Mouse (Mus musculus) lung, embryonic 16.5 days (tissue): ENCODE measurements at regions not wholly inside any gene's neighbourhood (a gene's known extent, or its start where the extent isn't known, plus 50 kb on each side); places are given as distances from the start of the nearest gene placed in this dataset.

Experiments
- ATAC-seq: fragments of 200-750 bp; cut with Nextera tagmentation; 2 replicates; pipeline ENCODE4 v1.8.0; 2017; ENCODE audit warnings: low read depth, mild to moderate bottlenecking, moderate library complexity
- H3K27ac ChIP-seq: fragments of 300-500 bp; sonication (generic); 2 replicates; pipeline ENCODE4 v1.5.1; 2014; ENCODE audit warnings: mild to moderate bottlenecking, control low read depth, low read length
- H3K27me3 ChIP-seq: fragments of 300-500 bp; sonication (generic); 2 replicates; pipeline ENCODE4 v1.6.1; 2014; ENCODE audit warnings: low read depth, low read length, mixed read lengths; ENCODE audit not compliant: control insufficient read depth, insufficient read depth
- H3K36me3 ChIP-seq: fragments of 300-500 bp; sonication (generic); 2 replicates; pipeline ENCODE4 v1.6.1; 2014; ENCODE audit warnings: low read length; ENCODE audit not compliant: control insufficient read depth, insufficient read depth
- H3K4me1 ChIP-seq: fragments of 300-500 bp; sonication (generic); replicated peaks from 2 replicates; pipeline ENCODE4 v1.6.1; 2014; ENCODE audit warnings: low read length, mixed read lengths; ENCODE audit not compliant: control insufficient read depth, insufficient read depth
- H3K4me2 ChIP-seq: fragments of 300-500 bp; sonication (generic); 2 replicates; pipeline ENCODE4 v1.6.1; 2014; ENCODE audit warnings: low read depth, low read length, control low read depth
- H3K4me3 ChIP-seq: fragments of 300-500 bp; sonication (generic); 2 replicates; pipeline ENCODE4 v1.5.1; 2014; ENCODE audit warnings: mild to moderate bottlenecking, low read length, control low read depth
- H3K9ac ChIP-seq: fragments of 300-500 bp; sonication (generic); 2 replicates; pipeline ENCODE4 v1.6.1; 2014; ENCODE audit warnings: low read length, control low read depth
- H3K9me3 ChIP-seq: fragments of 300-500 bp; sonication (generic); 2 replicates; pipeline ENCODE4 v1.6.1; 2016; ENCODE audit warnings: low read length; ENCODE audit not compliant: control insufficient read depth
- WGBS: fragments of 180-500 bp; shearing (Covaris S2); extraction: QIAGEN DNeasy Blood & Tissue Kit; methylation state at CpG from one replicate; pipeline ENCODE4 v1.1.7; 2014; 5-methylcytosine and 5-hydroxymethylcytosine counted together

DNA sequence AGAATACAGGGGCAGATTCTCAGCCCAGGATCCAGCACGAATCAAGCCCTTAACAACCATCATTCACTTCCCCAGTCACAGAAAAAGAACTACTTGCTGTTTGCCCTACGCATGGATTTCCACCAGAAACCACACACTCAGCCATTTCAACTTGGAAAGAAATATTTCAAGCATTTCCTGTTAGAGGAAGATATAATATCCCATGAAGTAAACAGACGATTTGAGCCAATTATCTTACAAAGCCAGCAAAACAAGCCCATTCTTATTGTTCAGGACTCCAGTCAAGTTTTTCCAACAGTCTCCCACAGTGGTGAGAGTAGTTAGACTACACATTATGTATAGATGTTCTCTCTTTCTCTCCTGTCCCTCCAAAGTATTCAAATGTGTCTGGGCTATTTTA is 324.1 kb downstream of the Rnd3 start:
- WGBS: 30% methylated on average over 3 of the region's 3 CpGs
- Histone ChIP-seq H3K4me2 (no peak overlapping the region), H3K4me1 (peaks cover 6% of the 10 kb centered on the region), H3K36me3 (no peaks in the 10 kb centered on the region), H3K9me3 (no peaks in the 10 kb centered on the region), H3K27ac (peak overlapping the region; percentile 86), H3K27me3 (no peaks in the 10 kb centered on the region), H3K9ac (no peak overlapping the region), H3K4me3 (no peak overlapping the region)
- peak; percentile 79 for ATAC-seq

DNA sequence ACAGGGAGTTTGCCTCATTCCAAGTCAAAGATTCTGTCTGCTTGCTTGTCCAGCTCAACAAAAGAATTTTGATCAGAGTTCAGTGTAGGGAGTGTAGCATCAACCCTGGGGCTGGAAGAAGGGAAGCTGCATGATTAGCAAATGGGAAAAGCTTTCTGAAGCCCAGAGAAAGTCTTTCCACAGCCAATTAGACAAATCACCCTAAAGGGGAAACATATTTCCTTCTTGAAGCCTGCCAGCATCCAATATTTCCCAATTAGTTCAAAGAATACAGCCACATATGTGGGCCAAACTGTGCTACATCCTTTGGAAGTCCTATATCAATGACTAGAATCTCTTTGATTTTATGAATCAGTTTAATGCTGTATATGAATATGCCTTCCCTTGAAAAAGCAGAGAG is 326.2 kb downstream of the Rnd3 start:
- H3K27ac ChIP-seq: peak overlapping the region; percentile 60
- no peak overlapping the region for H3K4me3 ChIP-seq
- no peaks in the 10 kb centered on the region for H3K9me3 ChIP-seq
- H3K27me3 ChIP-seq: no peaks in the 10 kb centered on the region
- H3K9ac ChIP-seq: no peak overlapping the region
- peaks cover 6% of the 10 kb centered on the region for H3K4me1 ChIP-seq
- no peak overlapping the region for H3K4me2 ChIP-seq
- no peak for ATAC-seq
- no peaks in the 10 kb centered on the region for H3K36me3 ChIP-seq

DNA sequence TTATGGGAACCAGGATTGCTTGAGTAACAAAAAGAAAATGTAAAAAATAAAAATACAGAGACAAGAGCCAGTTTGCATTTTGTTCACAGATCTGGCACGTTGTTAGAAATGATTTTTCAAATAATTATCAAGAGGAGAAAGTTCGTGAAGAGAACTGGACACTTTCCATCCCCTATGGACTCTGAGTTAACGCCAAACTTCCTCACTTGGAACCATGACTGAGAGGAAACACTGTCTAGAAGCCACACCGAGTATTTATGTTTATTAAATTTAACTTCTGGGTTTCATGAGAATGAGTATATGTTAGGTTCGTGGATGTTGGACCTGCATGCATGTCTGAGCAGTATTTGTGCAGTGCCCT is 329.6 kb downstream of the Rnd3 start:
- no peaks in the 10 kb centered on the region for H3K27me3 ChIP-seq
- peaks cover 6% of the 10 kb centered on the region for H3K4me1 ChIP-seq
- H3K9ac ChIP-seq: no peak overlapping the region
- H3K36me3 ChIP-seq: no peaks in the 10 kb centered on the region
- H3K4me2 ChIP-seq: no peak overlapping the region
- no peaks in the 10 kb centered on the region for H3K9me3 ChIP-seq
- WGBS: 51% methylated on average over 5 of the region's 5 CpGs
- H3K27ac ChIP-seq: peak overlapping the region; percentile 82
- no peak overlapping the region for H3K4me3 ChIP-seq
- peak; percentile 37 for ATAC-seq

DNA sequence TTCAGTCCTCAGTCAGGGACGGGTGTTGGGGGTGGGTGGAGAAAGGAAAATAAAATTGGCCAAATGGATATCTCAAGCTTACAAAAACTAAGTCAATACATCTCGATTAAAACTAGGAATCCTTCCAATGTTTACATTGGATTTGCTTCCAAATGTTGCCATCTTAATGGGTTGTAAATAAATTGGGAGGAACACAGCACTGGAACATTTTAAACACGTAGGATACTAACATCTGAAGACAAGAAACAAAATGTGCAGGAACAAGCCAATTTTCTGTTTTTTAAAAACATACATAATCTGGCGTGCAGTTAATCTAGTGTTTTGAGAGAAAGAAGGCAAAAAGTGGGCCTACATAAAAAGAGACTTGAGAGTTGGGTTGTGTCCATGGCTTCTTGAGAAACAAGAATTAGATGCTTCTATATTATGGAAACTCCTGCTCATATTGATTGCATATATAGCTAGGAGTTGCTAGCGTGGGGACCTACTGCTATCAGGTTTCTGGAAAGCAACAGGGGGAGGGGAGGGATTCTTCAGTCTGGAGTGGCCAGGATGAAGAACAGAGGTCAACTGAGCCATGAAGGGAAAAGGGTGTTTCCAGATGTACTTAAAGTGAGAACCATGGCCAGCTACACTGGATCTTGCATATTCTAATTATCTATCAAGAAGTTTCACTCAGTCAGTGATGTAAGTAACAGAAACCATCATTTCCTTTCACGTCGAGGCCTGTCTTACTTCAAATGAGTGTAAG is 330.2 kb downstream of the Rnd3 start:
- H3K4me2 ChIP-seq: no peak overlapping the region
- peak overlapping the region; percentile 82 for H3K27ac ChIP-seq
- peaks cover 3% of the 10 kb centered on the region for H3K4me1 ChIP-seq
- H3K9ac ChIP-seq: no peak overlapping the region
- H3K9me3 ChIP-seq: no peaks in the 10 kb centered on the region
- H3K36me3 ChIP-seq: no peaks in the 10 kb centered on the region
- ATAC-seq: peak; percentile 74
- 44% methylated on average over 7 of the region's 7 CpGs for WGBS
- no peak overlapping the region for H3K4me3 ChIP-seq
- H3K27me3 ChIP-seq: no peaks in the 10 kb centered on the region

DNA sequence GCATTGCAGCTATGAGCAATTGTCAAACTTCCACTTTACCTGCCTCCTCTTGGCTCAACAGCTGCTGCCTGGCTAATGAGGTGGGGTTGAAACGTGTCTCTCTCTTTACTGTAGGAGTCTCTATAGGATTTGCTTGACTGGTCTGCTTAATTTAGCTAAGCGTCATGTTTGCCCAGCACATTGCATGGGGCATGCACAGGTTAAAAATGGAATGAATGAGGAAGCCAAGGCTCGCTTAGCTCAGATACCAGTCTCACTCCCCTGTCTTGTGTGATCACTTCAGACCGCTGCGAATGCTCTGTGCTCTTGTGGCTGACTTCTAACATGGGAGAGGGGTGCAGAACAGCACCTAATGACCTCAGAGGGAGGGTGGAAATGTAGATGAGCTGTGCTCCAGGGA is 332.5 kb downstream of the Rnd3 start:
- Histone ChIP-seq H3K4me1 (peaks cover 3% of the 10 kb centered on the region; the same call in 1 of the 2 replicates), H3K9ac (no peak overlapping the region), H3K4me2 (no peak overlapping the region), H3K27ac (no peak overlapping the region), H3K36me3 (no peaks in the 10 kb centered on the region), H3K4me3 (no peak overlapping the region), H3K9me3 (no peaks in the 10 kb centered on the region), H3K27me3 (no peaks in the 10 kb centered on the region)
- WGBS: 70% methylated on average over 5 of the region's 5 CpGs
- ATAC-seq: no peak

DNA sequence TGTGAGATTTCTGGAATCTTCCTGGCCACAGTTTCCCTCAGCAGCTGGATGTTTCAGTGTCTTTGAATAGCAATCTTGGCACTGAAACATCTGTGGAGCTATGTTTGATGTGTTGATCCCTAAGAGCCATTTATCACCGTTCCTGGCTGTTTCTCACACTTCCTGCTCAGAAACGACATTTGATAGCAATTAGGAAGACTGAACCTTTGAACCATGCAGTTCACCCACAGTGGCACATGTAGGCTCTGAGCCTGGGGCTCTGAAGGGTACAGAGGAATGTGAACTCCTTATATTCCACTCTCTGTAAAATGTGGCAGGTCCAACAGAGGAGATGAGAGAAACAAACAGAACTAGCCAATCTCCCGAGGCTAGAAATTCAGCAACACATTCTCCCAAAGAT is 333.4 kb downstream of the Rnd3 start:
- no peak overlapping the region for H3K9ac ChIP-seq
- no peaks in the 10 kb centered on the region for H3K9me3 ChIP-seq
- no peak overlapping the region for H3K4me2 ChIP-seq
- no peaks in the 10 kb centered on the region for H3K27me3 ChIP-seq
- no peak overlapping the region for H3K27ac ChIP-seq
- WGBS: 18% methylated on average over 3 of the region's 3 CpGs
- no peak overlapping the region for H3K4me3 ChIP-seq
- H3K36me3 ChIP-seq: no peaks in the 10 kb centered on the region
- no peak for ATAC-seq
- peaks cover 5% of the 10 kb centered on the region; the same call in 1 of the 2 replicates for H3K4me1 ChIP-seq

DNA sequence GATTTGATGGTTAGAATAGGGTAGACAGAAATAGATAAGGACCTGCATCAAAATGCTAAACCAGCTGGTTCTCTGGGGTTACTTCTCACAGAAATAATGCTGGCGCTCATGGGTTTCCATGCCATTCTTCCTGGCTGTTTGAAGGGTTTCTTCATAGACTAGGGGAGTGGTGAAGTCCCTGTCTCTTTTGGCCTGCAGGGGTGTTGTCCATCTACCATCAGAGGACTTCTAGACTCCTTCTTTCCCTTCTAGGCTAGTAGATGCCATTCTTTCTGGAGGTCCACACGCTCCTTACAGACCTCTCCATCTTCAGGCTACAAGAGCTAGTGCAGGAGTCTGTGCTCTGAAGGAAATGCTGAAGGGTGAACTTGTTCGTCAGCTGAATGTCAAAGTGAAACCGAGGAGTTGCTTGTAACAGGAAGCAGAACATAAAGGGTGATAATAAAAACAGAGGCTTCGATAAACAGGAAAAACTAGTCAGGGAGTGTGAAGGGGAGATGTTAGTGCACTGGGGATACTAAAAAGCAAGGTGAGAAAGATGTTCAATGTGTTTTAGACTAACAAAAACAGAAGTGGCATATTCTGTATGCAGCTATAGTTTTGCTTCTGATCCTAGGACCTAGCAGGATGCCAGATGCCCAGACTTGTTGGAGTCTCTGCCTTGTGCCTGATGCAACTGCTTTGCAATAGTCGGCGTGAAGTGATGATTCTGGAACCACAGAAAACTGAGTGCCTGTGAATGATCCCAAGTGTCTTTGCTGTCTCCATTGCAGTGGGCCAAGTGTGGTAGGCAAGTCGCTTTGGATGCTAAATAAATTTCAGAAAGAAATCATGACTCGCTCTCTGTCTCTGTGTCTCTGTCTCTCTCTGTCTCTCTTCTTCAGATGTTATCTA is 335.1 kb downstream of the Rnd3 start:
- Histone ChIP-seq H3K27me3 (no peaks in the 10 kb centered on the region), H3K4me3 (no peak overlapping the region), H3K4me2 (peak overlapping the region; percentile 19), H3K36me3 (no peaks in the 10 kb centered on the region), H3K27ac (peak overlapping the region; percentile 26), H3K4me1 (peaks cover 7% of the 10 kb centered on the region; the same call in 1 of the 2 replicates), H3K9ac (no peak overlapping the region), H3K9me3 (no peaks in the 10 kb centered on the region)
- 56% methylated on average over 9 of the region's 9 CpGs for WGBS
- ATAC-seq: peak; percentile 39

DNA sequence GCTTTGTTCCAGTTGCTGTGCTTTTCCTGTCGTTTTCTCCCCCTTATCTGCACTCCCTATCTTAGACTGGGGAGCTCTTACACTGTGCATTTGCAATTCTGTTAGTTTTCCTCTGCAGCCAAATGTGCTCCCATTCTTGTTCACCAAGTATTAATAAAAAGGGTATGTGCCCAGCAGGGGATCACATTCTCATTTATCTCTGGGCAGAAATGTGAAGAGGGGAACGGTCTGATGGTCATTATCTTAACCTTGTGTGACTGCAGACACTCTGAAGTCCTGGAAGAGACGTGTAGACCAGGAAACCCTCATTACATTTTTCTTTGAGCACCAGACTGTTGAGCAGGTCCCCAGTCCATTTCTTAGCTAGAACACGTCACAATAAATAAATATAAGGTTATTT is 336.6 kb downstream of the Rnd3 start:
- ATAC-seq: no peak
- WGBS: 43% methylated on average over 4 of the region's 4 CpGs

DNA sequence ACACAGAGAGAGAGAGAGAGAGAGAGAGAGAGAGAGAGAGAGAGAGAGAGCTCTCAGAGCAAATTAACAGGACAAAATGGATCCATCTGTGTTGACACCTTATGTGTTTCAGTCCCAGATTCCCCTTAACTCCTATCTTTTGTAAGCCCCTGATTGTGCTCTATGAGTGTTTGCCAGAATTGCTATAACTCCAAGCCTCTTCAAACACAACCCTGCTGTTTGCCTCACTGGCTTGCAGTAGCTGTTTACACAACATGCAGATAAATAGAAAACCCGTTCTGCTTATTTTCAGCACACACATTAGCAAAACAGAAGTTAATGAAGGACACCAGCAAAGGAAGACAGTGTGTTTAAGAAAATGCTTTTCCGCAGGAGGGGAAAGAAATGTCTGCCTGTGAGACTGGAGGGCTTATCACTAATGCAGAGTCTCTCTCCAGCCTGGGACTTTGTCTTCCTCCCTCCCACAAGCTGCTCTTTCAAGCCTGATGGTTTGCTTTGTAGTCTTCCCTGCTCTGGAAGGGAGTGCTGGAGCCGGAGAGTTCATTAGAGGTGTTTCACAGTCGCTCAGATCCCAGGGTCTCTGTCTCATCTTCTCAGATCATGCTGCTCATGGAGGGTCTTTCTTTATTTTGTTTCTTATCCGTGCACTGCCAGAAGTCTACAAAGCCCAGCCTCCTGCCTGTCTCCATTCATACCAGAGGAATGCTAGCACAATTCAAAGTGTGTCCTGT is 338.4 kb downstream of the Rnd3 start:
- Histone ChIP-seq H3K9me3 (no peaks in the 10 kb centered on the region), H3K27ac (peak overlapping the region; percentile 30), H3K9ac (no peak overlapping the region), H3K4me2 (no peak overlapping the region), H3K4me3 (no peak overlapping the region), H3K4me1 (peaks cover 6% of the 10 kb centered on the region; the same call in 1 of the 2 replicates), H3K27me3 (no peaks in the 10 kb centered on the region), H3K36me3 (no peaks in the 10 kb centered on the region)
- peak; percentile 62 for ATAC-seq
- WGBS: 13% methylated on average over 5 of the region's 5 CpGs

More for the DNA sequence above, 336.6 kb downstream of the Rnd3 start:
- H3K27me3 ChIP-seq: no peaks in the 10 kb centered on the region
- no peaks in the 10 kb centered on the region for H3K9me3 ChIP-seq
- H3K4me3 ChIP-seq: no peak overlapping the region
- H3K9ac ChIP-seq: no peak overlapping the region
- no peak overlapping the region for H3K27ac ChIP-seq
- H3K4me2 ChIP-seq: no peak overlapping the region
- H3K36me3 ChIP-seq: no peaks in the 10 kb centered on the region
- peaks cover 7% of the 10 kb centered on the region; the same call in 1 of the 2 replicates for H3K4me1 ChIP-seq
